Mouse (Mus musculus) forebrain, embryonic 15.5 days (tissue): ENCODE measurements around the gene Cuta. TPM values are rescaled to one million over a fixed set of nuclear protein-coding genes. Genes with fewer than 3 reads are reported as not detected.

ENCODE experiments used
- ATAC-seq: fragments of 200-750 bp; cut with Nextera tagmentation; replicated peaks from 2 replicates; pipeline ENCODE4 v1.8.0; 2017; ENCODE audit warnings: mild to moderate bottlenecking, moderate TSS enrichment, moderate library complexity
- H3K27ac ChIP-seq: fragments of 300-500 bp; sonication (generic); replicated peaks from 2 replicates; pipeline ENCODE4 v1.5.1; 2015; ENCODE audit warnings: mild to moderate bottlenecking, inconsistent platforms
- H3K27me3 ChIP-seq: fragments of 300-500 bp; sonication (generic); 2 replicates; pipeline ENCODE4 v1.6.1; 2015; ENCODE audit warnings: inconsistent platforms
- H3K36me3 ChIP-seq: fragments of 300-500 bp; sonication (generic); 2 replicates; pipeline ENCODE4 v1.6.1; 2015; ENCODE audit warnings: mild to moderate bottlenecking, inconsistent platforms
- H3K4me1 ChIP-seq: fragments of 300-500 bp; sonication (generic); 2 replicates; pipeline ENCODE4 v1.6.1; 2015; ENCODE audit warnings: inconsistent platforms
- H3K4me2 ChIP-seq: fragments of 300-500 bp; sonication (generic); replicated peaks from 2 replicates; pipeline ENCODE4 v1.6.1; 2015; ENCODE audit warnings: mild to moderate bottlenecking, inconsistent platforms
- H3K4me3 ChIP-seq: fragments of 300-500 bp; sonication (generic); 2 replicates; pipeline ENCODE4 v1.5.1; 2015; ENCODE audit warnings: mild to moderate bottlenecking, inconsistent platforms
- H3K9ac ChIP-seq: fragments of 300-500 bp; sonication (generic); replicated peaks from 2 replicates; pipeline ENCODE4 v1.6.1; 2015; ENCODE audit warnings: mild to moderate bottlenecking, inconsistent platforms
- H3K9me3 ChIP-seq: fragments of 300-500 bp; sonication (generic); 2 replicates; pipeline ENCODE4 v1.6.1; 2016; ENCODE audit warnings: inconsistent platforms
- WGBS: fragments of 180-500 bp; shearing (Covaris S2); methylation state at CpG from one replicate; pipeline ENCODE4 v1.1.7; 2015; ENCODE audit warnings: mixed read lengths; 5-methylcytosine and 5-hydroxymethylcytosine counted together
- microRNA-seq: library from miRNA; unstranded; fragments of <30 nt; microRNA quantifications from one replicate; pipeline ENCODE4, GENCODE M21; 2016
- polyA plus RNA-seq: library from polyadenylated mRNA; unstranded; fragments of >200 nt; fragmentation: Nextera tagmentation; extraction: Ambion mirVana; gene quantifications from 2 replicates; pipeline ENCODE4 v1.2.1, GENCODE M21; 2015

Cuta gene
- polyA plus RNA-seq, 1 experiment from 2014 or later, result 144 TPM

- no peak overlapping the region for H3K4me2 ChIP-seq
- H3K9me3 ChIP-seq, result no peaks in the 10 kb centered on the region
- H3K9ac ChIP-seq, result no peak overlapping the region
- H3K36me3 ChIP-seq, result no peaks in the 10 kb centered on the region
- peak overlapping the region; percentile 83 for H3K27ac ChIP-seq
- H3K4me3 ChIP-seq, result no peak overlapping the region
- peaks cover 25% of the 10 kb centered on the region for H3K4me1 ChIP-seq
- no peak for ATAC-seq
- 37% methylated on average over 6 of the region's 6 CpGs for WGBS
- H3K27me3 ChIP-seq, result no peaks in the 10 kb centered on the region
Observed at GRCm38 (mm10) chr17:26893492-26893891, 45.9 kb downstream of the Cuta start.

DNA sequence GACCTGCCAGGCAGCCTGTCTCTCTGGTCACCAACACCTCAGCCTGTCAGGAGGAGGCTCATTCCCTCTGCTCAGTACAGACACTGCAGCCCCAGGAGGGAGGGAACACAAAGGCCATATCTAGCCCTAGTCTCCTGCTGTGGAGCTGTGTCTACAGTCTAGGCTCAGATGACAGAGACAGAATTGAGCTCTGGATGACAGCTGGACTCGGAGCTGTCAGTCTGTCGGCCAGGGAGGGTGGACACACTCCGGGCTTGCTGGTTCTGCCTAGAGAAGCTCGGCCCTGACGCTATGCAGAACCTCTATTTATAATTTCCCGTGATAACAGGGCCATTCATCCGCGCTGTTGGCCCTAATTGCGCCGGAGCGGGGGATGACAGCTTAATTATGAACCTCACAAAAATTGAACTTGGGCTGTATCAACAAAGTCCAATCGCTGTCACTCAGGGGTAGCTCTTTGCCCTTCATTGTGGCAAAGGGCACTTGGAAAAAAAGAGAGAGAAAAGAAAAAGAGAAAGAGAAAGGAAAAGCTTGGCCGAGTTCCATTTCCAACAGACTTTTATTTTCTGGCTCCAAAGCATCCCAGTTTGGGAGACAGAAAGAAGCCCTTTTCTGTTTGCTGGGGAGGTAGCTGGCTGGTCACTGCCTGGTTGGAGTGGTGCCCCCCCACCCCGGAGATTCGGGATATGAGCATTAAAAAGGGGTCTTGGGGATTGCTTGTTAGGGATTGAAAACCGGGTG is 46.6 kb downstream of the Cuta start:
- Histone ChIP-seq H3K4me3 (no peak overlapping the region), H3K36me3 (no peaks in the 10 kb centered on the region), H3K4me2 (peak overlapping the region; percentile 26), H3K9me3 (no peaks in the 10 kb centered on the region), H3K27ac (peak overlapping the region; percentile 83), H3K4me1 (peaks cover 25% of the 10 kb centered on the region), H3K9ac (0 out of 2 replicates have a peak overlapping the region, but pooled peaks have one; percentile 30), H3K27me3 (no peaks in the 10 kb centered on the region)
- ATAC-seq, result peak; percentile 81
- 13% methylated on average over 16 of the region's 16 CpGs for WGBS

DNA sequence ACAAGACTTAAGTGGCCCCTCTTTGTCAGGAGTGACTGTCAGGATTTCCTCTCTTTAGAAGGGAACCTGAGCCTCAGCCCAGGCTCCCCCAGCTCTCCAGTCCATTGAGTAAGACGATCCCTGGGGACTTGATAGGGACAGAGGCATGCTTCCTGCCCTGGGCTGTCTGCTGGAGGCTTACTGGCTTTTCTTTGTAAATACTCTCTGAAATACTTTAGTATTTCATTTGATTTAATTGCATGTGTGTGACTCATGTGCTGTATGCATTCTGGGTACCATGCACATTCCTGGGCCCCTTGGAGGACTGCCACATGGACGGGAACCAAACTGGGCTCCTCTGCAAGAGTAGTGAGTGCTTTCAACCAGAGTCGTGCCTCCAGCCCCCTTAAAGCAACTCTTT is 51.4 kb downstream of the Cuta start:
- H3K9ac ChIP-seq, result no peak overlapping the region
- H3K9me3 ChIP-seq, result no peaks in the 10 kb centered on the region
- H3K27ac ChIP-seq, result no peak overlapping the region
- ATAC-seq, result no peak
- H3K36me3 ChIP-seq, result no peaks in the 10 kb centered on the region
- WGBS, result 24% methylated on average over 3 of the region's 3 CpGs
- H3K4me1 ChIP-seq, result peaks cover 28% of the 10 kb centered on the region
- no peak overlapping the region for H3K4me2 ChIP-seq
- no peak overlapping the region for H3K4me3 ChIP-seq
- 0 out of 2 replicates have a peak, but pooled peaks cover 8% of the 10 kb centered on the region for H3K27me3 ChIP-seq

GRCm38 (mm10) chr17:26886047-26886749 is 53.2 kb downstream of the Cuta start:
- Histone ChIP-seq H3K9me3 (no peaks in the 10 kb centered on the region), H3K9ac (peak overlapping the region; percentile 26; the same call in 1 of the 2 replicates), H3K4me1 (peaks cover 21% of the 10 kb centered on the region), H3K4me3 (peak overlapping the region; percentile 50), H3K4me2 (peak overlapping the region; percentile 74), H3K27ac (no peak overlapping the region), H3K27me3 (0 out of 2 replicates have a peak, but pooled peaks cover 8% of the 10 kb centered on the region), H3K36me3 (no peaks in the 10 kb centered on the region)
- 7% methylated on average over 30 of the region's 30 CpGs for WGBS
- peak; percentile 93 for ATAC-seq

DNA sequence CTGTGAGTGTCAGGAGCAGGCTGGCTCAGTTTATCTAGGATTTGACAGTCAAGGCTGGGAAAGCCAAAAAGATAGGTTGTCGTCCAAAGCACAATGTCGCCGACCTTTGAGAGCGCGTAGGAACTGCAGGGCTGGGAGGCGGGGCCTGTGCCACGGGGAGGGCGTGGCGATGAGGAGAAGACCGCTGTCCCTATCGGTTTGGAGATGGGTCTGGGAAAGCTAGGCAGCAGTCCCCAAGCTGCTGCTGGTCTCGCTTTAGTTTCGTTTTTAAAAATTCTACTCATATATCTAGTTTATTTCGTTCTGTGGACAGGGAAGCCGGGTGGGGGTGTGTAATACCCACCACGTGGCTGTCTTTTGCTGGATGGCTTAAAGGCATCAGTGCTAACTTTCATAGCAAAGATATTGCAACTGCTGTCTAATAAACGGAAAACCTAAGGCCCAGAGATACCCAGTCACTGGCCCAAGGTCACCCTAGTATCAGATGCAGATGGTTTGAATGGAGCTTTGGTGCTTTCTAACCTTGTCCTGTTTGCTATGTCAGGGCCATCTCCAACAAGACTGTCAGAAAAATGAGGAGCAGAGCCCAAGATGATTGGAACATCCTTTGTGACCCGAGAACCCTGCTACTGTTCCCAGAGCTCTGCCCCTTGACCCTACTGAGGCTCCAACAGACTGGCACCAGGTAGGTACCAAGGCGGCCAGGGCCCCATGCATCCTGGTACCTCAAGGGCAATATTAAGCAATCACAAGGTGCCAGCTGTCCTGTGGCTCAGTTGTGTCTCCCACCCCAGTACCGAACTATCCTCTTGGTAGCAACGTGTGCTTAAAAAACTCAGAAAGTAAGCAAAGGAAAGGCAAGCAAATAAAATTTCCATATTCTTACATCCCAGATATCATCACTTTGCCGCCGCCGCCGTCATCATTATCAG is 54.1 kb downstream of the Cuta start:
- H3K9ac ChIP-seq, result peak overlapping the region; percentile 26
- H3K9me3 ChIP-seq, result no peaks in the 10 kb centered on the region
- peak overlapping the region; percentile 50 for H3K4me3 ChIP-seq
- ATAC-seq, result peak; percentile 52; the same call in 1 of the 2 replicates
- no peaks in the 10 kb centered on the region for H3K36me3 ChIP-seq
- whole genome bisulfite sequencing, result 22% methylated on average over 25 of the region's 25 CpGs
- peaks cover 21% of the 10 kb centered on the region for H3K4me1 ChIP-seq
- peak overlapping the region; percentile 74 for H3K4me2 ChIP-seq
- H3K27me3 ChIP-seq, result 0 out of 2 replicates have a peak, but pooled peaks cover 8% of the 10 kb centered on the region
- H3K27ac ChIP-seq, result no peak overlapping the region

Small RNAs within 50 kb of the gene (microRNA-seq; reads per million reads assigned to microRNA genes)
- gene Gm27775 (not detected), gene Mir3083 (not detected), gene Mir6968 (1.1 reads per million)

Other genes with a start within 250 kb of the Cuta start
- gene Crebrf, start 223.9 kb downstream of the Cuta start, polyA plus RNA-seq, result 14.9 and 16.8 TPM in 2 replicates
- gene Bnip1, start 158.5 kb downstream of the Cuta start, polyA plus RNA-seq, result 51.0 and 54.5 TPM in 2 replicates
- gene Nkx2-5, start 94.6 kb downstream of the Cuta start, polyA plus RNA-seq, result 0.59 TPM in 1 of 2 replicates, not detected in the other
- gene Kifc5b, start 22.5 kb downstream of the Cuta start, polyA plus RNA-seq, result 4.3 and 5.5 TPM in 2 replicates
- gene Phf1, start 6.5 kb downstream of the Cuta start, polyA plus RNA-seq, result 17.2 and 18.3 TPM in 2 replicates
- gene Syngap1, start 1.7 kb upstream of the Cuta start, polyA plus RNA-seq, result 6.5 and 7.3 TPM in 2 replicates
- gene Zbtb9, start 33.6 kb upstream of the Cuta start, polyA plus RNA-seq, result 15.8 and 17.2 TPM in 2 replicates
- gene Bak1, start 89.4 kb upstream of the Cuta start, polyA plus RNA-seq, result 2.3 and 2.7 TPM in 2 replicates
- gene Itpr3, start 117.7 kb upstream of the Cuta start, polyA plus RNA-seq, result 0.43 and 0.46 TPM in 2 replicates
- 278 and 295 TPM in 2 replicates for gene Uqcc2, start 194.3 kb upstream of the Cuta start, polyA plus RNA-seq
- gene Ip6k3, start 228.2 kb upstream of the Cuta start, polyA plus RNA-seq, result 0.17 and 0.31 TPM in 2 replicates